Mouse (Mus musculus) heart, postnatal 0 days (tissue): ENCODE data around the gene Gm5414.

Experiments used
- CTCF ChIP-seq: IDR thresholded peaks from 2 replicates; pipeline ENCODE4 v1.5.1; 2016; ENCODE audit warnings: antibody characterized with exemption, control low read depth, low read depth
- EP300 ChIP-seq: IDR thresholded peaks from 2 replicates; pipeline ENCODE4 v1.6.1; 2016; ENCODE audit warnings: antibody characterized with exemption, low read depth

DNA sequence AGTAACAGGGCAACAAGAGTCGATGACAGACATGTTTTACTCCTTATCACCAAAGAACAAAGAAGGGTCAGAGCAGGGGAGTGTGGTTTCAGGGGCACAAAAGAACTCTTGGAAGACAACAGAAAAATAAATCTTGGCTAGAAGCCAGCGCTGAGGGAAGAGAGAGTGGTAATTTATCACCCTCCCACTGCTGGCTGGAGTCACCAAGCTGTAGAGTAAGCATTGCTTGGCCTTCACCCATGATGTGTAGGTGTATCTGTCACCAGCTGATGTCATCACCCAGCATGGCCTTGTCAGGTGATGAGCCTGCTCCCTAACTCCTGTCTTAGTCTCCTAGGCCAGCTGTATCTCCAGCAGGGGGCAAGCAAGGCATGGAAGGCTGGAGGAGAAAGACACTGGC lies 43.5 kb downstream of the Gm5414 start:
- TF ChIP-seq CTCF, result no peak
- no peak for TF ChIP-seq EP300
